Mouse (Mus musculus): Measurements from ENCODE around the gene Clta. TPM values are rescaled to one million over a fixed set of nuclear protein-coding genes. Genes with fewer than 3 reads are reported as not detected.
"Not testable (repeated sequence)": the region's sequence is repeated elsewhere in the genome, so short reads cannot be mapped to it uniquely, and the experiment has no call there.

The Clta gene
- polyA plus RNA-seq, 1 experiment from 2014 or later: 237 TPM

DNA sequence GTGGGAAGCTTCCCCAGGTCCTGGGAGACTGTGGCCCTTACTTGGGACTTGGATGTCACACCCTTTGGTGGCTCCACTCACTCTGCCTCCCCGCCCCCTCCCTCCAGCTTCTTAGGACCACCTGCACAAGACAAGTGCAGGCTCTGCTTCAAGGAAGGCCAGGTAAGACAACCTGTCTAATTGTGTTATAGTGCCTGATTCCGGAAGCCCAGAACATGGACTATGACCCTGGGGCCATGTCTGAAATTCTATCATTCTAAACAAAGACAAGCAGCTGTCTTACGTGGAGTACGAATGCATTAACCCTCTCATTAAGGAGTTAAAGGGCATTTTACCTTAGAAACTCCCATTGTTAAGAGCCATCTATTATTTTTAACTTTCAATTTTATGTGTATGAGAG lies 36.5 kb downstream of the Clta start:
- no peaks in the 10 kb centered on the region for H3K27me3 ChIP-seq (ENCODE audit: control insufficient read depth, insufficient read depth, low read length)
- H3K36me3 ChIP-seq (ENCODE audit: control insufficient read depth, insufficient read depth, low read length): peaks cover 15% of the 10 kb centered on the region; the same call in 1 of the 2 replicates
- H3K4me3 ChIP-seq (ENCODE audit: low read depth, low read length): no peak overlapping the region
- 89% methylated on average over 4 of the region's 4 CpGs for WGBS
- H3K4me2 ChIP-seq (replicated peaks; ENCODE audit: low read depth, low read length): no peak overlapping the region
- H3K4me1 ChIP-seq (ENCODE audit: control insufficient read depth, insufficient read depth, low read length): no peaks in the 10 kb centered on the region
- no peak for ATAC-seq (ENCODE audit: insufficient number of reproducible peaks, insufficient read depth, low FRiP score, low read depth)
- H3K9ac ChIP-seq (replicated peaks; ENCODE audit: low read depth, low read length): no peak overlapping the region
- no peaks in the 10 kb centered on the region for H3K9me3 ChIP-seq (ENCODE audit: control insufficient read depth, low read depth, low read length)
- no peak overlapping the region for H3K27ac ChIP-seq (ENCODE audit: low read length)

DNA sequence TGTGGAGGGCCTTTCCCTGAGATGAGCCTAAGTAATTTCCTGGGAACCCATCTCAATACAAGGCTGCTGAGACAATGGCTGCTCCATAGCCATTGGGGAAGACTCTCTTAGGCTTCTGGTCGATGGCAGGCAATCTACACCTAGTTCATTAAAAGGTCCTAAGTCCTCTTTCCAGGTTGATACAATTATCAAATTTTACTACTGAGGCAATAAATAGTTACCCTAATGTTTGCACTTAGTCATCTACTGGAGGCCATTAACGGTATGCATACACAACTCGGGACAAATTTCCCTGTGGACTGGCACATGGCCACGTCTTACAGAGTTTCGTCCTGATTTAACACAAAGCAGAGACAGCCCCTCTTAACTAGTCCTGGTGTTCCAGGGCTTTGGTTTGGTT lies 38.2 kb downstream of the Clta start:
- H3K27me3 ChIP-seq (ENCODE audit: control insufficient read depth, insufficient read depth, low read length): no peaks in the 10 kb centered on the region

DNA sequence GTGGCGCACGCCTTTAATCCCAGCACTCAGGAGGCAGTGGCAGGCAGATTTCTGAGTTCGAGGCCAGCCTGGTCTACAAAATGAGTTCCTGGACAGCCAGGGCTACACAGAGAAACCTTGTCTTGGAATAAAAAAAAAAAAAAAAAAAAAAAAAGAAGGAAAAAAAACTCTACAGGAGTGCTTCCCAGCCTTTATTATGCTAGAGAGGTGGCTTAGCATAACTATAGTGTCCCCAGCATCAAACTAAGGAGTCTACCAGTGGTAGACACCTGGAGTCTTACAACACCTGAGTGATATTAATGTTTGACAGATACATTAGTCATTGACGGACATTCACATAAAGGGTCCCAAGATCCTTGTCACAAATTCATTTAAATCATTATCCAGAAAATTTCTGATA lies 38.9 kb downstream of the Clta start:
- H3K4me3 ChIP-seq (ENCODE audit: low read depth, low read length); ATAC-seq (ENCODE audit: insufficient number of reproducible peaks, insufficient read depth, low FRiP score, low read depth); H3K4me2 ChIP-seq (replicated peaks; ENCODE audit: low read depth, low read length); H3K9me3 ChIP-seq (ENCODE audit: control insufficient read depth, low read depth, low read length); H3K4me1 ChIP-seq (ENCODE audit: control insufficient read depth, insufficient read depth, low read length); H3K9ac ChIP-seq (replicated peaks; ENCODE audit: low read depth, low read length); H3K27ac ChIP-seq (ENCODE audit: low read length); H3K27me3 ChIP-seq (ENCODE audit: control insufficient read depth, insufficient read depth, low read length): not testable (repeated sequence)
- WGBS: 94% methylated on average over 4 of the region's 4 CpGs
- peaks cover 15% of the 10 kb centered on the region; the same call in 1 of the 2 replicates for H3K36me3 ChIP-seq (ENCODE audit: control insufficient read depth, insufficient read depth, low read length)

More for the DNA sequence above, 38.2 kb downstream of the Clta start:
- no peak overlapping the region for H3K27ac ChIP-seq (ENCODE audit: low read length)
- H3K9me3 ChIP-seq (ENCODE audit: control insufficient read depth, low read depth, low read length): no peaks in the 10 kb centered on the region
- H3K4me1 ChIP-seq (ENCODE audit: control insufficient read depth, insufficient read depth, low read length): no peaks in the 10 kb centered on the region
- 76% methylated on average over 5 of the region's 5 CpGs for WGBS
- no peak overlapping the region for H3K4me2 ChIP-seq (replicated peaks; ENCODE audit: low read depth, low read length)
- no peak overlapping the region for H3K4me3 ChIP-seq (ENCODE audit: low read depth, low read length)
- ATAC-seq (ENCODE audit: insufficient number of reproducible peaks, insufficient read depth, low FRiP score, low read depth): no peak
- peaks cover 15% of the 10 kb centered on the region; the same call in 1 of the 2 replicates for H3K36me3 ChIP-seq (ENCODE audit: control insufficient read depth, insufficient read depth, low read length)
- no peak overlapping the region for H3K9ac ChIP-seq (replicated peaks; ENCODE audit: low read depth, low read length)

DNA sequence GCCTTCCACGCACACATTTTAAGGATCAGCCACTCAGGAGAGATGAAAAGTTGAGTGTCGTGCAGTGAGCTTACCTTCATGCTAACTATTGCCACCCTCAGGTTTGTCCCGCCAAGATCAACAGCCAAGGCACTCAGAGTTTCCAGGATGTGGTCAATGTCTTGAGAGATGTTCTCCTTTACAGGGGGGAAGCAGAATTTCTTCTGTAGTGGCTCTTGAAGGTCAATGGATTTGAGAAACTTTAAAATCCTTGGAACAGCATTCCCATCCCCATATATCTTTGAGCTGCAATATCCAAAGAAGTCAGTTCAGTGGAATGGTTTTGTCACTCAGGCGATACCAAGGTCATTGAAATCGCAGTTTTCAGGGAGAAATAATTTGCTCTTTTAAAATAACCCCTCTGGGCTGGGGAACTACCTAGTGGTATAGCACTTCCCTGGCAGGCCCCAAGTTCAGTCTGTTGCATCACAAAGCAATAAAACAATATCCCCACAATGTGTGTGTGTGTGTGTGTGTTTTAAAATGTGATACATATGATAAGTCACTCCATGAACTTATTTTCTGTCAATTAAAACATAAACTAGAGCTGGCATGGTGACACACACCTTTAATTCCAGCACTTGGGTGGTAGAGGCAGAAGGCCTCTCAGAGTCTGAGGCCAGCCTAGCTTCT lies 40.6 kb downstream of the Clta start:
- 94% methylated on average over 5 of the region's 5 CpGs for WGBS
- no peak overlapping the region for H3K9ac ChIP-seq (replicated peaks; ENCODE audit: low read depth, low read length)
- peaks cover 11% of the 10 kb centered on the region; the same call in 1 of the 2 replicates for H3K36me3 ChIP-seq (ENCODE audit: control insufficient read depth, insufficient read depth, low read length)
- no peaks in the 10 kb centered on the region for H3K27me3 ChIP-seq (ENCODE audit: control insufficient read depth, insufficient read depth, low read length)
- no peak overlapping the region for H3K4me2 ChIP-seq (replicated peaks; ENCODE audit: low read depth, low read length)
- H3K27ac ChIP-seq (ENCODE audit: low read length): no peak overlapping the region
- no peaks in the 10 kb centered on the region for H3K4me1 ChIP-seq (ENCODE audit: control insufficient read depth, insufficient read depth, low read length)
- no peaks in the 10 kb centered on the region for H3K9me3 ChIP-seq (ENCODE audit: control insufficient read depth, low read depth, low read length)
- no peak overlapping the region for H3K4me3 ChIP-seq (ENCODE audit: low read depth, low read length)
- no peak for ATAC-seq (ENCODE audit: insufficient number of reproducible peaks, insufficient read depth, low FRiP score, low read depth)

GRCm38 (mm10) chr4:44046066-44046465 lies 41.8 kb downstream of the Clta start:
- H3K9me3 ChIP-seq (ENCODE audit: control insufficient read depth, low read depth, low read length): no peaks in the 10 kb centered on the region
- no peaks in the 10 kb centered on the region for H3K27me3 ChIP-seq (ENCODE audit: control insufficient read depth, insufficient read depth, low read length)
- WGBS: 66% methylated on average over 5 of the region's 5 CpGs
- H3K9ac ChIP-seq (replicated peaks; ENCODE audit: low read depth, low read length): no peak overlapping the region
- no peak overlapping the region for H3K27ac ChIP-seq (ENCODE audit: low read length)
- H3K4me2 ChIP-seq (replicated peaks; ENCODE audit: low read depth, low read length): no peak overlapping the region
- no peak overlapping the region for H3K4me3 ChIP-seq (ENCODE audit: low read depth, low read length)
- no peak for ATAC-seq (ENCODE audit: insufficient number of reproducible peaks, insufficient read depth, low FRiP score, low read depth)
- peaks cover 3% of the 10 kb centered on the region; the same call in 1 of the 2 replicates for H3K36me3 ChIP-seq (ENCODE audit: control insufficient read depth, insufficient read depth, low read length)
- H3K4me1 ChIP-seq (ENCODE audit: control insufficient read depth, insufficient read depth, low read length): no peaks in the 10 kb centered on the region

DNA sequence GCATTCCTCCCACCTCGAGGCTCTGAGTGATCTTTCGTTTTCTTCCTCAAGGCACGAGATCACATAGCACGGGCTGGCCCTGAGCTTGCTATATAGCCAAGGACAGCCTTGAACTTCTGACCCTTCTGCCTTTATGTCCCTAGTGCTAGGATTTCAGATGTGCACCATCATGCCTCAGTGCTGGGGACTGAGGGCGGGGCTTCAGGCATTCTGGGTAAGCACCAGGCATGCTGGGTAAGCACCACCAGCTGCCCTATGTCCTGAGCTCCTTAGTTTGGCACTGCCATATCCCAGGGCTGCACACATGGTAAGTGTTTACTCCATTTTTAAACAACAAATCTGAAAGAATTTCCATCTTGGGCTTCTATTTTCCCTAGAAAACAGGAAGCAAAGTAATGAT lies 45.6 kb downstream of the Clta start:
- H3K9ac ChIP-seq (replicated peaks; ENCODE audit: low read depth, low read length): no peak overlapping the region
- no peaks in the 10 kb centered on the region for H3K27me3 ChIP-seq (ENCODE audit: control insufficient read depth, insufficient read depth, low read length)
- 88% methylated on average over 5 of the region's 5 CpGs for WGBS
- H3K4me3 ChIP-seq (ENCODE audit: low read depth, low read length): no peak overlapping the region
- no peaks in the 10 kb centered on the region for H3K9me3 ChIP-seq (ENCODE audit: control insufficient read depth, low read depth, low read length)
- peaks cover 4% of the 10 kb centered on the region; the same call in 1 of the 2 replicates for H3K36me3 ChIP-seq (ENCODE audit: control insufficient read depth, insufficient read depth, low read length)
- no peaks in the 10 kb centered on the region for H3K4me1 ChIP-seq (ENCODE audit: control insufficient read depth, insufficient read depth, low read length)
- no peak overlapping the region for H3K4me2 ChIP-seq (replicated peaks; ENCODE audit: low read depth, low read length)
- ATAC-seq (ENCODE audit: insufficient number of reproducible peaks, insufficient read depth, low FRiP score, low read depth): no peak
- no peak overlapping the region for H3K27ac ChIP-seq (ENCODE audit: low read length)

GRCm38 (mm10) chr4:44059674-44060073 lies 55.4 kb downstream of the Clta start:
- WGBS: 92% methylated on average over 13 of the region's 13 CpGs
- Histone ChIP-seq H3K4me1 (ENCODE audit: control insufficient read depth, insufficient read depth, low read length) (no peaks in the 10 kb centered on the region), H3K9ac (replicated peaks; ENCODE audit: low read depth, low read length) (no peak overlapping the region), H3K27me3 (ENCODE audit: control insufficient read depth, insufficient read depth, low read length) (no peaks in the 10 kb centered on the region), H3K36me3 (ENCODE audit: control insufficient read depth, insufficient read depth, low read length) (no peaks in the 10 kb centered on the region; the same call in 1 of the 2 replicates), H3K27ac (ENCODE audit: low read length) (no peak overlapping the region), H3K4me3 (ENCODE audit: low read depth, low read length) (no peak overlapping the region), H3K9me3 (ENCODE audit: control insufficient read depth, low read depth, low read length) (no peaks in the 10 kb centered on the region), H3K4me2 (replicated peaks; ENCODE audit: low read depth, low read length) (no peak overlapping the region)
- no peak for ATAC-seq (ENCODE audit: insufficient number of reproducible peaks, insufficient read depth, low FRiP score, low read depth)

- Histone ChIP-seq H3K27ac (ENCODE audit: low read length) (no peak overlapping the region), H3K4me2 (replicated peaks; ENCODE audit: low read depth, low read length) (no peak overlapping the region), H3K9me3 (ENCODE audit: control insufficient read depth, low read depth, low read length) (no peaks in the 10 kb centered on the region), H3K4me1 (ENCODE audit: control insufficient read depth, insufficient read depth, low read length) (no peaks in the 10 kb centered on the region), H3K27me3 (ENCODE audit: control insufficient read depth, insufficient read depth, low read length) (no peaks in the 10 kb centered on the region), H3K4me3 (ENCODE audit: low read depth, low read length) (no peak overlapping the region), H3K36me3 (ENCODE audit: control insufficient read depth, insufficient read depth, low read length) (no peaks in the 10 kb centered on the region; the same call in 1 of the 2 replicates), H3K9ac (replicated peaks; ENCODE audit: low read depth, low read length) (no peak overlapping the region)
- ATAC-seq (ENCODE audit: insufficient number of reproducible peaks, insufficient read depth, low FRiP score, low read depth): no peak
- WGBS: 58% methylated on average over 9 of the region's 9 CpGs
Measured at GRCm38 (mm10) chr4:44062062-44062461, 57.8 kb downstream of the Clta start.

- H3K36me3 ChIP-seq (ENCODE audit: control insufficient read depth, insufficient read depth, low read length): no peaks in the 10 kb centered on the region; the same call in 1 of the 2 replicates
- 76% methylated on average over 14 of the region's 14 CpGs for WGBS
- no peaks in the 10 kb centered on the region for H3K9me3 ChIP-seq (ENCODE audit: control insufficient read depth, low read depth, low read length)
- H3K4me2 ChIP-seq (replicated peaks; ENCODE audit: low read depth, low read length): no peak overlapping the region
- no peaks in the 10 kb centered on the region for H3K4me1 ChIP-seq (ENCODE audit: control insufficient read depth, insufficient read depth, low read length)
- no peak overlapping the region for H3K27ac ChIP-seq (ENCODE audit: low read length)
- H3K4me3 ChIP-seq (ENCODE audit: low read depth, low read length): no peak overlapping the region
- no peak overlapping the region for H3K9ac ChIP-seq (replicated peaks; ENCODE audit: low read depth, low read length)
- no peak for ATAC-seq (ENCODE audit: insufficient number of reproducible peaks, insufficient read depth, low FRiP score, low read depth)
- no peaks in the 10 kb centered on the region for H3K27me3 ChIP-seq (ENCODE audit: control insufficient read depth, insufficient read depth, low read length)
Measured at GRCm38 (mm10) chr4:44062816-44063215, 58.6 kb downstream of the Clta start.

All from stomach, embryonic 14.5 days (tissue).